Comparison of ENCODE assay signal across 15 mouse cellular contexts in genomic region chr7:66233947-66234516, GRCm38 (mm10).
DNase-seq lines count a peak whose midpoint lies in the region; ATAC-seq and TF ChIP-seq lines count a peak whose summit lies in the region.
"Had no signal": no experiment of that assay in that cellular context is flagged by ENCODE, and none has a peak within 500 bp of the region (broad histone marks: within the 10 kb centered on the region; RNA-seq: fewer than 3 reads in every experiment).

No protein-coding gene starts in this region.

- no peak for ATAC-seq in lung, embryonic 14.5 days (ENCODE audit: insufficient read depth)
- no peak for ATAC-seq in liver, embryonic 13.5 days (ENCODE audit: low read depth)

- no peaks in the 10 kb centered on the region for H3K27me3 ChIP-seq in heart, embryonic 10.5 days (ENCODE audit: insufficient read depth, poor library complexity, severe bottlenecking)
- no peaks in the 10 kb centered on the region for H3K27me3 ChIP-seq in lung, embryonic 14.5 days (ENCODE audit: insufficient read depth, low read length)
- no peaks in the 10 kb centered on the region for H3K27me3 ChIP-seq in liver, embryonic 13.5 days
- H3K27me3 ChIP-seq: kidney, embryonic 15.5 days; megakaryocyte, embryonic 14.5 days; neural tube, embryonic 15.5 days had no signal

- 59% methylated on average over 6 of the region's 6 CpGs for WGBS in heart, embryonic 10.5 days
- WGBS in lung, embryonic 14.5 days, result 71% methylated on average over 6 of the region's 6 CpGs
- 67% methylated on average over 6 of the region's 6 CpGs for WGBS in liver, embryonic 13.5 days (ENCODE audit: insufficient replicate concordance)

- peak; percentile 58 for DNase-seq in heart, embryonic 10.5 days (ENCODE audit: low spot score)
- no peak for DNase-seq in heart, postnatal 4 days
- DNase-seq in lung, embryonic 14.5 days, result no peak
- no peak for DNase-seq in lung, adult 18-20 months
- peak; percentile 85 for DNase-seq in ZHBTc4 (ENCODE audit: low read depth, low spot score)
- no peak for DNase-seq in liver, embryonic 13.5 days
- no peak for DNase-seq in cerebellum, postnatal 14 days
- no peak for DNase-seq in frontal cortex, postnatal 36 days (ENCODE audit: low spot score in 2 of 2)
- DNase-seq: cerebellum, adult 18-20 months; layer of hippocampus, adult 9-11 months; lung, adult 2 months had no signal

- no peak overlapping the region for H3K9ac ChIP-seq in lung, embryonic 14.5 days
- H3K9ac ChIP-seq in liver, embryonic 13.5 days, result peak overlapping the region; percentile 52
- H3K9ac ChIP-seq: kidney, embryonic 15.5 days; neural tube, embryonic 15.5 days had no signal

- H3K36me3 ChIP-seq in heart, embryonic 10.5 days, result no peaks in the 10 kb centered on the region
- H3K36me3 ChIP-seq in lung, embryonic 14.5 days (ENCODE audit: insufficient read depth), result no peaks in the 10 kb centered on the region
- no peaks in the 10 kb centered on the region for H3K36me3 ChIP-seq in liver, embryonic 13.5 days
- H3K36me3 ChIP-seq: kidney, embryonic 15.5 days; neural tube, embryonic 15.5 days had no signal

- H3K27ac ChIP-seq in heart, embryonic 10.5 days, result peak overlapping the region; percentile 81
- peak overlapping the region; percentile 36; the same call in 1 of the 2 replicates for H3K27ac ChIP-seq in lung, embryonic 14.5 days (ENCODE audit: low read depth)
- peak overlapping the region; percentile 86 for H3K27ac ChIP-seq in liver, embryonic 13.5 days
- H3K27ac ChIP-seq: kidney, embryonic 15.5 days; neural tube, embryonic 15.5 days; stomach, postnatal 0 days had no signal

- H3K4me3 ChIP-seq in heart, embryonic 10.5 days, result no peak overlapping the region
- H3K4me3 ChIP-seq in lung, embryonic 14.5 days (ENCODE audit: low read depth, low read length), result no peak overlapping the region
- no peak overlapping the region for H3K4me3 ChIP-seq in liver, embryonic 13.5 days (replicated peaks)
- H3K4me3 ChIP-seq: kidney, embryonic 15.5 days; neural tube, embryonic 15.5 days had no signal

- no peak for TF ChIP-seq CTCF in lung, embryonic 14.5 days (IDR thresholded peaks at IDR 0.05; ENCODE audit: low read depth)

- H3K9me3 ChIP-seq in heart, embryonic 10.5 days, result no peaks in the 10 kb centered on the region
- H3K9me3 ChIP-seq in lung, embryonic 14.5 days (ENCODE audit: low read depth, low read length), result no peaks in the 10 kb centered on the region
- H3K9me3 ChIP-seq in liver, embryonic 13.5 days (replicated peaks), result no peaks in the 10 kb centered on the region
- H3K9me3 ChIP-seq: kidney, embryonic 15.5 days; megakaryocyte, embryonic 14.5 days; neural tube, embryonic 15.5 days had no signal

- H3K4me2 ChIP-seq in lung, embryonic 14.5 days, result no peak overlapping the region
- peak overlapping the region; percentile 48; the same call in 1 of the 2 replicates for H3K4me2 ChIP-seq in liver, embryonic 13.5 days
- H3K4me2 ChIP-seq: kidney, embryonic 15.5 days; neural tube, embryonic 15.5 days had no signal

- H3K4me1 ChIP-seq in heart, embryonic 10.5 days, result peaks cover 51% of the 10 kb centered on the region
- H3K4me1 ChIP-seq in lung, embryonic 14.5 days (ENCODE audit: insufficient read depth), result peaks cover 10% of the 10 kb centered on the region
- H3K4me1 ChIP-seq in liver, embryonic 13.5 days (replicated peaks), result peaks cover 54% of the 10 kb centered on the region

Comparison
In these comparisons a context has a peak if more than half of its experiments do, and no peak if none do; other contexts are left out.
1. DNase-seq: peak in heart, embryonic 10.5 days (single experiment) and ZHBTc4 (single experiment); none in heart, postnatal 4 days (single experiment), lung, embryonic 14.5 days (single experiment), lung, adult 18-20 months (0 of 2), liver, embryonic 13.5 days (single experiment), cerebellum, postnatal 14 days (0 of 2) and frontal cortex, postnatal 36 days (0 of 2).
2. H3K27ac ChIP-seq: peak in every context shown above with its lines; median percentile 86 in liver, embryonic 13.5 days; 81 in heart, embryonic 10.5 days; 36 in lung, embryonic 14.5 days.